Mouse (Mus musculus) ovary, postnatal 14 days (tissue): ENCODE results near the gene Timm22.

ENCODE experiments used
- DNase-seq: peaks from one replicate; pipeline ENCODE4 v3.0.0; 2022; ENCODE audit warnings: low spot score

Timm22 gene

DNA sequence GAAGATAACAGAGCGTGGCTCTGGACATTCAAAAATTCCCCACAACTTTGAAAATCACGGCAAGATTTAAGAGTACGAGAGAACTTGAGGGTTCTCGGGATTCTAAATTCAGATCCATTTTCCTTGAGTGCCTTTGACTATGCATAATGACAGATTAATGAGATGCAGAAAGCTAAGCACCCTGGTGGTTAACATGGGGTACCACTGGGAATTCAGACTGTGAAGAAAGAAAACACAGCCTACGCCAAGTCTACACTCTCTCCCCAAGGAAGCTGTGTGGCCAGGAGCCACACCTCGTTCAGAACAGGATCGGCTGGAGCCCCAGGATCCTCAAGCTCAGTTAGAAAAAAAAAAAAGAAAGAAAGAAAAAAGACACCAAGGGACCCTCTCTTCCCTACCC is 14.2 kb upstream of the Timm22 start:
- no peak for DNase-seq

DNA sequence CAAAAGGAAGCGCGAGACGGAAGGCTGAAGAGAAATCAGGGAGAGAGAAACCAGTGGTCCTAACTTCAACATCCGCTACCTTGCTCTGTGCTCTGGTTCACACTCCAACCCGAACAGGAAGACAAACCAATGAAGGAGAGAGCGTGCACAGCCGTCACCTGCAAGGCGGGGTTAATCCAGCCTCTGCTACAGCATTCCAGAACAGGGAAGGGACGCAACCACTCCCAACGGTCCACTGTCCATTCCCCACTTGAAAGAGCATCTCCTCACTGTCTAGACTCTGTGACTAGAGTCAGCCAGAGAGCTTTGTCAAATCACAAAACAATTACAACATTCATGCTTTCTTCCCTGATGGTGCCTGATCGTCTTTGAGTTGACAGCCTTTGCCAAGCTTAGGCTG is 13.8 kb upstream of the Timm22 start:
- no peak for DNase-seq

- no peak for DNase-seq
These were observed 9.0 kb upstream of the Timm22 start for GRCm38 (mm10) chr11:76397650-76398311.

DNA sequence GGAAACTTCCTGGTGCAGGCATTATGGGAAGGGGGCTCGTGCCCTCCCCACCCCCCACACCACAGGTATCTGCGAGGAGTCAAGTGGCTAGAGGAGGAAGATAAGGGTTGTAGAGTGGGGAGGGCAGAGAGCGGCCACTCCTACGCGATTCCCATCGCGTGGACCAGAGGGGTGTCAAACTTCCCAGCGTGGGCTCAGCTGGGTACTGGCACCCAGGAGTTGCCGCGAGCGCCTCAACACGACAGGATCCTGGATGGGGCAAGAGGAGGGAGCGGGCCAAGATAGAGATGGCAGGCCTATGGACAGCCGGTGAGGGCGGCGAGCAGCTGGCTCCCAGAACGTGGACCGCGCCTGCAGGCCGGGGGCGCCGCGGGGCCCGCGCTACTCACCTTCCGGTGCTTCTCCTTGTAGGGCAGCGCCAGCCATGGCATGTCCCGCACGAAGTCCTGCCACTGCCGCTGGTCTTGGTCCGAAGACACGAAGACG is 8.4 kb upstream of the Timm22 start:
- DNase-seq = no peak

DNA sequence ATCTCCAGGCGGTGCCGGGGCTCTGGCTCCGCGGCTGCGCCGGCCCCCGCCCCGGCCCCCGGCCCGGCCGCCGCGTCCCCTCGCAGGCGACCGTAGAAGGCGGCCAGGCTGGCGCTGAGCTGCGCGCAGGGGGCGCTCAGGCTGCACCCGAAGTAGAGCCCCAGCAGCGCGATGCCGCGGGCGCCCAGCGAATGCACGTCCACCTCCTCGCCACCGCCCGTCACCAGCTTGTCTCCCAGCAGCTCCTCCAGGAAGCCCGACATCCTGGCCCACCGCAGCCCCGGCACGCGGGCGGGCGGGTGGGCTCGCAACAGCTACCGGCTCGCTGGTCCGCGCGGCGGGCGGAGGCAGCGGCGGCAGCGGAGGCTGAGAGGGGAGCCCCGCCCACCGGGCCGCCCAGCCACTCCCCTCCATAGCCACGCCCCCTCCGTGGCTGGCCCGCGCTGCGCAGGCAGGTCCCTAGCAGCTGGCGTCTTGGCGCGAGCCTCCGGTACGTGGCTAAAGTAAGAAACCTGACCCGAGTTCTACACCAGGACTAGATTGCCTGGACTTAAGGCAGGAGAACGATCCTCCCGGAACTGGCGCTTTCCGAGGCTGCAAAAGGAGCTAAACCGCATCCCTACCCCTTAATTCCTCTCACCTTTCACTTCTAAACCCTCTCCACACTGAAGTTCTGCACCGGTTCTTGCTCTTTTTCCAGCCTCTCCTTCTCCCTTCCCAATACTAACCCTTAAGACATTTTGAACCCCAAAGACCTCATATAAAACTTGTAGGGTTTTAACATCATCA is 7.8 kb upstream of the Timm22 start, which contains the start of gene Nxn:
Gene Nxn (minus strand): TSS at position 343 of the 789 bp plus-strand sequence.
- DNase-seq = peak; percentile 91

GRCm38 (mm10) chr11:76399587-76400330 is 7.0 kb upstream of the Timm22 start:
- DNase-seq = no peak

GRCm38 (mm10) chr11:76401398-76401797 is 5.4 kb upstream of the Timm22 start:
- DNase-seq = no peak

- DNase-seq = no peak
These were observed 1.6 kb upstream of the Timm22 start for GRCm38 (mm10) chr11:76405113-76405512.

GRCm38 (mm10) chr11:76405626-76406264 is 1.0 kb upstream of the Timm22 start:
- DNase-seq = no peak

DNA sequence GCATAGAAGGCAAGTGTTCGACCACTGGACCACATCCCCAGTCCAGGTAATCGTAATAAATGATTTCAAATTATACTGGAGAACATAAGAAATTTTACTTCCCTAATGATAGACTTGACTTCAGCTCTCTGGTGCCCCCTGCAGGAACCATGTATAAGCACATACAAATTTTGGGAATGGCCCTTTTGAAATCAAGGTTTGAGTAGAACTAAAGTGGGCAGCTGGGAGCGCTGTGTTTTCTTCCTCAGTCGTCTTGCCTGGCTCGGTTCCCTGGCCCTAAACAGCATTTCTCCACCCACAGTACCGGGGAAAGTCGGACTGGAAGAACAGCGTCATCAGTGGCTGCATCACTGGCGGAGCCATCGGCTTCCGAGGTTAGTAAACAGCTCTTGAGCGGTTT is 4.1 kb downstream of the Timm22 start:
- peak; percentile 50 for DNase-seq

DNA sequence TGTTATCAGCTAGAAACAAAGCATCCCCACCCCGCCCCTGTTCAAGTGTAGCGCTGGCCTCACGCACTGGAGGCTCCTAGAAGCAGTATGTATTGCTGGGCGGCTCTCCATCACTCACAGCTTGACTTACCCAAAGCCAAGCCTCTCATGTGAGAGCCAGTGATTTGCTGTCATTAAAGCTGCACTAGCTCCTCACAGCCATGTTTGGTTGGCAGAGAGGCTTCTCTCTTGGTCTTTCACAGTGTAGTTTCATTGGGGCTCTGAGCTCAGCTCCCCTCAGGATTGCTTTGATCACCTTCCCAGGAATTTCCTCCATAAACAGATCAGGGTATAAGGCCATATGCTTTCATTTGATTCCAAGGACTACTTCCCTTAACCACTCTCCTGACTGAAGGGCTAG is 6.5 kb downstream of the Timm22 start:
- no peak for DNase-seq

DNA sequence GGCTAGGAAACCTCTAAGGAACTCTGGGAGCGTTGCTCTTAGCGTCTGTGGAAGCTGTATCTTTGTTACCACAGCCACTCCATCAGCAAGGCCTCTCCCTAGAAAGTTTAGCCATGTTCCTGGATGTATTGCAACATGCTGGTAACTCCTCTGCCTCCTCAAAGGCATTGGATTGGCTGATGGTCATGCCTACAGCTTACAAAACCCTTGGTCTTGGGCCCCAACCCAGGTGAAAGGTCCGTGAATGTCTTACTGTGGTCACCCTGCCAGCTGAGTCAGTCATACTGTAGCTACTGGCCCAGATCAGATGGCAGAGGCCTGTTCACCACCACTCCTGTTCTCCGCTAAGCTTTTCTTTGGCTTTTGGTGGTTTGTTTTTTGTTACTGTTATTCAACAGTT is 8.2 kb downstream of the Timm22 start:
- DNase-seq = no peak

DNA sequence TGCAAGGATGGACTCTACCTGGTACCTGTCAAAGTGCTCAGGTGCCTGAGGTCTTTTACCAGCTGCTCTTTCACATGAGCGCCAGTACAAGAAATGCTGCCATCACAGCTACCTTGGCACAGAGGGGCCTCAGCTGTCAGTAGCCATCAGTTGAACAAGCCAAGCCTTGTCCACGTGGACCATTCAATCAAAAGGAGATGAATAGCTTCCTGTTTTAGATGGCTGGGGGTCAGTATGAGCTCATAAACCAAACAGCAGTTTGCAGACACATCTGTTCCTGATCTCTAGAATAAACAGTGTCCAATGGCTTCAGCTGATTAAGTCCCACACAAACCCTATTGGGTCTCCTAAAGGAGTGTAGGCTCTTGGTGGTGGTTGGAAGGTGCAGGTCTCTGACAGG is 9.2 kb downstream of the Timm22 start:
- no peak for DNase-seq

- no peak for DNase-seq
These were observed 11.7 kb downstream of the Timm22 start for GRCm38 (mm10) chr11:76418423-76418822.

GRCm38 (mm10) chr11:76419179-76419578 is 12.4 kb downstream of the Timm22 start:
- DNase-seq = no peak

GRCm38 (mm10) chr11:76420896-76421295 is 14.1 kb downstream of the Timm22 start:
- no peak for DNase-seq

- no peak for DNase-seq
These were observed 19.0 kb downstream of the Timm22 start for GRCm38 (mm10) chr11:76425749-76426148.

GRCm38 (mm10) chr11:76427781-76428180 is 21.0 kb downstream of the Timm22 start:
- no peak for DNase-seq

GRCm38 (mm10) chr11:76429046-76429445 is 22.3 kb downstream of the Timm22 start:
- no peak for DNase-seq

GRCm38 (mm10) chr11:76429556-76429955 is 22.8 kb downstream of the Timm22 start:
- no peak for DNase-seq

GRCm38 (mm10) chr11:76429966-76430631 is 23.3 kb downstream of the Timm22 start:
- DNase-seq = no peak

GRCm38 (mm10) chr11:76436009-76436408 is 29.3 kb downstream of the Timm22 start:
- no peak for DNase-seq
